8 mouse cellular contexts compared by ENCODE assay signal in genomic region chr10:41505446-41505845, GRCm38 (mm10). TPM values are rescaled to one million over a fixed set of nuclear protein-coding genes. Genes with fewer than 3 reads are reported as not detected.
DNase-seq lines count a peak whose midpoint lies in the region; ATAC-seq and TF ChIP-seq lines count a peak whose summit lies in the region.
"Not testable (repeated sequence)": the region's sequence is repeated elsewhere in the genome, so short reads cannot be mapped to it uniquely, and the experiment has no call there.

No protein-coding gene starts in this region.

- H3K27me3 ChIP-seq in kidney, postnatal 0 days (ENCODE audit: insufficient read depth, low read length); liver, embryonic 13.5 days: not testable (repeated sequence)

- not testable (repeated sequence) for H3K4me3 ChIP-seq in kidney, postnatal 0 days (replicated peaks; ENCODE audit: low read depth, low read length); liver, embryonic 13.5 days (replicated peaks)

- H3K4me2 ChIP-seq in kidney, postnatal 0 days (ENCODE audit: low read length); liver, embryonic 13.5 days: not testable (repeated sequence)

- intact Hi-C loops in heart, postnatal 10 days (cut with DNase I), result loop anchor here (1.0 to 10.0 kb wide), 3 partner anchors 71 to 501 kb away; partner anchors contain the start of genes Ak9 and Fig4

- WGBS in kidney, postnatal 0 days, result 2% methylated on average over 3 of the region's 3 CpGs
- 9% methylated on average over 3 of the region's 3 CpGs for WGBS in liver, embryonic 13.5 days (ENCODE audit: insufficient replicate concordance)

- H3K27ac ChIP-seq in kidney, postnatal 0 days; liver, embryonic 13.5 days: not testable (repeated sequence)

- H3K9me3 ChIP-seq in kidney, postnatal 0 days (replicated peaks; ENCODE audit: low read length); liver, embryonic 13.5 days (replicated peaks): not testable (repeated sequence)

- TF ChIP-seq POLR2A in brain, embryonic 14.5 days (IDR thresholded peaks at IDR 0.05; ENCODE audit: borderline replicate concordance, extremely low read depth, insufficient read depth, insufficient read length, poor library complexity, severe bottlenecking), result not testable (repeated sequence)

- peak; percentile 70 for TF ChIP-seq CTCF in brain, embryonic 14.5 days (IDR thresholded peaks at IDR 0.05; ENCODE audit: borderline replicate concordance, extremely low read depth, insufficient read depth, insufficient read length)
- peak; percentile 92 for TF ChIP-seq CTCF in kidney, postnatal 0 days (IDR thresholded peaks at IDR 0.05; ENCODE audit: low read depth)

- not testable (repeated sequence) for H3K36me3 ChIP-seq in kidney, postnatal 0 days (ENCODE audit: insufficient read depth, low read length); liver, embryonic 13.5 days

- H3K4me1 ChIP-seq in kidney, postnatal 0 days (replicated peaks; ENCODE audit: insufficient read depth, low read length); liver, embryonic 13.5 days (replicated peaks): not testable (repeated sequence)

- ATAC-seq in kidney, postnatal 0 days (replicated peaks; ENCODE audit: low FRiP score, low read depth); liver, embryonic 13.5 days (ENCODE audit: low read depth): not testable (repeated sequence)

- H3K9ac ChIP-seq in kidney, postnatal 0 days (ENCODE audit: low read depth, low read length); liver, embryonic 13.5 days: not testable (repeated sequence)

- peak; percentile 43 to 62 for DNase-seq in CD8-positive naive resting alpha-beta T cell, adult 2 months (ENCODE audit: low read depth in 2 of 2, low spot score in 2 of 2)
- DNase-seq in brain, embryonic 14.5 days (ENCODE audit: low read depth), result peak; percentile 94
- DNase-seq in fibroblast of lung, adult 2 months (ENCODE audit: low read depth), result peak; percentile 72
- DNase-seq in heart, postnatal 10 days, result peak; percentile 85
- DNase-seq in kidney, postnatal 0 days (ENCODE audit: low spot score), result peak; percentile 91
- peak; percentile 26 for DNase-seq in liver, embryonic 13.5 days
- peak; percentile 48 for DNase-seq in neural tube, embryonic 10.5 days (ENCODE audit: extremely low spot score, low spot score)
- peak; percentile 74 for DNase-seq in telencephalon, adult 2 months (ENCODE audit: low read depth, low spot score)

RNA-seq across cellular contexts. Expression of gene Cd164, which starts 13.8 kb away (rescaled TPM):
- 57.1 and 58.2 TPM in 2 replicates for polyA plus RNA-seq in brain, embryonic 14.5 days (2012; rRNA removed)
- total RNA-seq in heart, postnatal 10 days (2021), result 100 to 1,000 TPM; 182 to 197 TPM
- polyA plus RNA-seq in kidney, postnatal 0 days (2015; fragmentation: Nextera tagmentation; extraction: Ambion mirVana), result 184 and 193 TPM in 2 replicates
- 61.1 and 80.0 TPM in 2 replicates for polyA plus RNA-seq in liver, embryonic 13.5 days (2015; fragmentation: Nextera tagmentation; extraction: Ambion mirVana)

RNA-seq across cellular contexts. Expression of gene Ppil6, which starts 15.2 kb away (rescaled TPM):
- 2.0 and 2.1 TPM in 2 replicates for polyA plus RNA-seq in brain, embryonic 14.5 days (2012; rRNA removed)
- total RNA-seq in heart, postnatal 10 days (2021), result 1 to 10 TPM; 2.8 to 3.4 TPM
- 3.3 and 4.6 TPM in 2 replicates for polyA plus RNA-seq in kidney, postnatal 0 days (2015; fragmentation: Nextera tagmentation; extraction: Ambion mirVana)
- not detected in 2 replicates for polyA plus RNA-seq in liver, embryonic 13.5 days (2015; fragmentation: Nextera tagmentation; extraction: Ambion mirVana)

RNA-seq across cellular contexts. Expression of gene Smpd2, which starts 15.3 kb away (rescaled TPM):
- 41.5 and 52.2 TPM in 2 replicates for polyA plus RNA-seq in brain, embryonic 14.5 days (2012; rRNA removed)
- 10 to 100 TPM; 48.2 to 57.7 TPM for total RNA-seq in heart, postnatal 10 days (2021)
- 70.4 and 79.8 TPM in 2 replicates for polyA plus RNA-seq in kidney, postnatal 0 days (2015; fragmentation: Nextera tagmentation; extraction: Ambion mirVana)
- polyA plus RNA-seq in liver, embryonic 13.5 days (2015; fragmentation: Nextera tagmentation; extraction: Ambion mirVana), result 9.8 and 11.2 TPM in 2 replicates

RNA-seq across cellular contexts. Expression of gene Mical1, which starts 29.3 kb away (rescaled TPM):
- 34.2 and 44.8 TPM in 2 replicates for polyA plus RNA-seq in brain, embryonic 14.5 days (2012; rRNA removed)
- 10 to 100 TPM; 34.3 to 39.2 TPM for total RNA-seq in heart, postnatal 10 days (2021)
- polyA plus RNA-seq in kidney, postnatal 0 days (2015; fragmentation: Nextera tagmentation; extraction: Ambion mirVana), result 19.6 and 19.9 TPM in 2 replicates
- polyA plus RNA-seq in liver, embryonic 13.5 days (2015; fragmentation: Nextera tagmentation; extraction: Ambion mirVana), result 6.0 and 6.1 TPM in 2 replicates

RNA-seq across cellular contexts. Expression of gene Zbtb24, which starts 55.3 kb away (rescaled TPM):
- polyA plus RNA-seq in brain, embryonic 14.5 days (2012; rRNA removed), result 23.0 and 23.1 TPM in 2 replicates
- 10 to 100 TPM in 1 of 2 experiments, 1 to 10 TPM in 1; 9.7 to 12.3 TPM for total RNA-seq in heart, postnatal 10 days (2021)
- 16.9 and 18.4 TPM in 2 replicates for polyA plus RNA-seq in kidney, postnatal 0 days (2015; fragmentation: Nextera tagmentation; extraction: Ambion mirVana)
- 5.2 and 5.7 TPM in 2 replicates for polyA plus RNA-seq in liver, embryonic 13.5 days (2015; fragmentation: Nextera tagmentation; extraction: Ambion mirVana)

Comparison
In these comparisons a context has a peak if more than half of its experiments do, and no peak if none do; other contexts are left out.
1. DNase-seq: peak in every context shown above with its lines; median percentile 94 in brain, embryonic 14.5 days; 91 in kidney, postnatal 0 days; 85 in heart, postnatal 10 days; 74 in telencephalon, adult 2 months; 72 in fibroblast of lung, adult 2 months; 52 in CD8-positive naive resting alpha-beta T cell, adult 2 months; 48 in neural tube, embryonic 10.5 days; 26 in liver, embryonic 13.5 days.